Mouse (Mus musculus) spleen, adult 18-20 months (tissue): ENCODE measurements around the gene Serp2.
"Not testable (repeated sequence)": the region's sequence is repeated elsewhere in the genome, so short reads cannot be mapped to it uniquely, and the experiment has no call there.

Experiments
- DNase-seq, 2 experiments: peaks; one replicate each; pipeline ENCODE4 v3.0.0; 2022; ENCODE audit warnings: mixed read lengths in 2 of 2

Serp2 gene

GRCm38 (mm10) chr14:76569271-76569961 is 12.7 kb upstream of the Serp2 start:
- DNase-seq: no peak

DNA sequence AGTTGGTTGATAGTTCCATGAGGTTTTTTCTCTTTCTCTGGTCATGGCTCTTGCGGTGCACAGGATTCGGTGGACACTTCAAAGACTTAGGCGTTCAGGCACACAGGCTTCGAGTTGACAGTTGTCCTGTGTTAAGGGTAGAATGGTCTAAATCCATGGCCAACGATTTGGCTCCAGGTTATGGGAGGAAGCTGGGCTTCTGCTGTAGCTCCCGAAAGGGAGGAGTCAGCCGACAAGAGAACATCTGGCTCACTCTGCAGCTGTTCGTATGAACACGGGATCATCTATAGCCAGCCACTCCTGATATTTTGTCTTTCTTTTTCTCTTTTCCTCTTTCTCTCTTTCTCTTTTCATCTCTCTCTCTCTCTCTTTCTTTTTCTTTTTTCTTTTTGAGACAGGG is 11.9 kb upstream of the Serp2 start:
- no peak for DNase-seq

DNA sequence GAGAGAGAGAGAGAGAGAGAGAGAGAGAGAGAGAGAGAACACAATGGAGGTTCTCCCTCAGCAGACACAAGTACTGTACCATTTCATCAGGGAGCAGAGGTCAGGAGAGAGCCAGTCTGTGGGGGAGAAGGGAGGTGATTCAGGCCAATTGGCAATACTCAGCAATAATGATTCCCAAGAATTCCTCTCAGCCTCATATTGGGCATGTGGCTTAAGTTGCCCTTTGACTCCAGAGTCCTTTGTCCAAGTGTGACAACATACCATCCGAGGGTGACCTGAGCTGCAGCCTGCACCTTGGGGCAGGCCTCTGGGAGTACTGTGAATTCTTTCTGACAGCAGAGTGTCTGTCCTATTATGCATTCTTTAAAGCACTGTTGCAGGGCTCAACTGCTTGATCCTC is 10.6 kb upstream of the Serp2 start:
- no peak for DNase-seq

DNA sequence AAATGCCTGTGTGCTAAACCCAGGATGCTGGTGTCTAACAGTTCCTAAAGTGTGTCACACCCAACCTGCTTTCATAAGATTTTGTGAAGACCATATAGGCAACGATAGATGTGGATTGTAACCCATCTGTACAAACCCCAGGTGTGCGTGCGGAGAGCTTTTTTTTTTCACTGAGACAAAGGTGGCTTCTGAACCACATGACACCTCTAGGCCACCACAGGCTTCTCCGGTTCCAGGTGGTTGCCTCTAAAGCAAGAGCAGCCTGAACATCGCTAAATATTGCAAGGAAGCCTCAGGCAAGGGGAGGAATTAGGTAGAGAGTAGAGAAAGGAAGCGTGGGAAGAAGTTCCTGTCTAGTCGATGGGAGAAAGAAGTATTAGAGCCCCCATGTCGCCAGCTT is 10.0 kb upstream of the Serp2 start:
- DNase-seq: no peak

- DNase-seq: no peak
These were observed 9.5 kb upstream of the Serp2 start for GRCm38 (mm10) chr14:76566193-76566592.

GRCm38 (mm10) chr14:76559208-76559607 is 2.5 kb upstream of the Serp2 start:
- DNase-seq: no peak

- not testable (repeated sequence) for DNase-seq
These were observed 1.5 kb upstream of the Serp2 start for GRCm38 (mm10) chr14:76558171-76558570.

- peak; percentile 18 to 41 for DNase-seq
These were observed 448 bp downstream of the Serp2 start for GRCm38 (mm10) chr14:76556031-76556851.

- no peak for DNase-seq
These were observed 1.2 kb downstream of the Serp2 start for GRCm38 (mm10) chr14:76555263-76556030.

DNA sequence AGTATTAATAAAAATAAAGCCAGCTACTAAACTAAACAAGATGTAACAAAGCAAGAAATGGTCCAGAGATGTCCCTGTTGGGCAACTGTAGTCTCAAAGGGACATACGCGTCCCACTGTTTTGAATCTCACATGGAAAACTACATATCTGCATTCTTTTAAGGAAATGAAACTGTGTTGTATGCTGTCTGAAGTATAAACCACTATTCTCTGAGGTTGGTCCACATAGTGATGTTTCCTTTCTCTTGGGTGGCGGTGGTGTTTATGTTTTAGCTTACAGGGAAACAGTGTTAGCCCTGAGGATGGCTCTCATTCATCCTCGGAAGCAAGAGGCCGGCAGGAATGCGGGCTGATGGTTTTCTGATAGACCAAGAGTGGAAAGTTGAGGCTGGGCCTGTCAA is 12.6 kb downstream of the Serp2 start:
- no peak for DNase-seq

DNA sequence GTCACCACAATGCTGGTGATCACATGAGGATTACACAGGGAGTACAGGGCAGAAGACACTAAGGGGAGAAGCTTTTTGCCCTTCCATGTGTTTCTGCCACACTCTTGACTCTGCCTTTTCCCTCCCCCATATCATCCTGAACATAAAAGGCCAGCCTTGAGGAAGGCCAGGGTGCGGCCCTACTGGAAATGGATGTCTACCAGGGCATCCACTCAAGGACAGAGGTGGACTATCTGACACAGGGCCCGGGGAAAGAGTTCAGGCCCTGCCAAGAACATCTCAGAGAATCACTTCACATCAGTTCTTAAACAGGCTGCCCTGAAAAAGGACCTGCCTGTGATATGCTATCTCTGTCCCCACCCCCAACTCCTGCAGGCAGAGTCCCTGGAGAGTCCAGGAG is 15.3 kb downstream of the Serp2 start:
- DNase-seq: no peak

DNA sequence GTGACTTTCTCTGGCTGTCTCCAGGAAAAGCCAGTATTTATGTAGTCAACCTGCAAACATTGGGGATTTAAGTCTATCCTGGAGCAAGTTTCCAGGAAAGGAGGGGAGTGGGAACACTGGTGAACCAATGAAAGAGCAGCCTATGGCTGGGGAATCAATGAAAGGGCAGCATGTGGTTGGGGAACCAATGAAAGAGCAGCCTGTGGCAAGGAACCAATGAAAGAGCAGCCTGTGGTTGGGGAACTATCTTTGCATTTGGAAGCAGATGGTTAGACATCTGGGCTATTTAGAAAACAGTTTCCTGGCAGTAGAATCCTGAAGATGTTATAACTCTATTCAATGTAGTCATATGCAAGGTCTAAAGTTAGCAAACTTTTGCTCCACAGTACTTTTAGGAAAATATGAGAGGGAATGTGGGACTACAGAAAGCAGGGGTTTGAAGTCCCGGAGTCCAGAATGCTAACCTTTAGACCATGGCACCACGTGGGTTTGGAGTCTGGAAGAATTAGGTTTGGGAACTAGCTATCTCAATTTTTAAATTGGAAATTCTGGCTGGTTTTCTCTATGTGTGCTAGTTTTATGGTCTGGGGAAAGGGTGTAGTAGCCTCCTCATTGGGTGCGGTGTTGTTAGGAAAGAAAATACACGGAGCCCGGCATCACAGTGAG is 16.6 kb downstream of the Serp2 start:
- no peak for DNase-seq

DNA sequence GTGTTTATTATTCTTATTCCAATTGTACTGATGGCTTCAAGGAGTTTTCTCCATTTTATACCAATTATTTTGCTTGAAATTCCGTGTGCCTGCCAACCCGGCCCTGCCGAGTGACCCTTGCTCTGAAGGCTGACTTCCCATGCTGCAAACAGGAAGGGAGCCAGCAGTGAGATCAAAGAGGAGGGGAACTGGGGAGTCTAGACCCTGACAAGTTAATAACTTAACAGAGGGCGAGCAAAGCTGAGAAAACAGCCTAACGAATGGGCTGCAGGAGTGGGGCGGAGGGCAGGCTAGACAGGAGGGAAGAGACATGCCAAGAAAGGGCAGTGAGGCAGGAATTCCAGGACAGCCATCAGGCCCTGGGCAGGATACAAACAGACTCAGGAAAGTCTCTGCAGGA is 19.8 kb downstream of the Serp2 start:
- DNase-seq: no peak

DNA sequence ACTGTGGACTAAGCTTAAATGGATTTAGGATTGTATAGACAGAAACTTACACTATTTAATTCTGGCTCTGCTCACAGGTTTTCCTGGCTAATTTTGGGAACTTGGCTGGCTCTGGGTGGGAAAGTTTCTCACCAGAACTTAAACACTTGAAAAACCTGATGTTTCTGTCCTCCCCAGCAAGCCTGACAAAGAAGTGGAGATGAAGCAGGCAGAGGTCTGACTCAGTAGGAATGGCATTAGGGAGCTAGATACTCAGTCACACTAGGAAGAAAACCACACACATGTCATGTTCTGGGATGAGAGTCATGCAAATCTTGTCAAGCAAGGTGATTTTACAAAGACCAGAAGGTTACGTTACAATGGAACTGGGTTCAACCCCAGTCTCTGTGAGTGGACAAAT is 21.6 kb downstream of the Serp2 start:
- no peak for DNase-seq

DNA sequence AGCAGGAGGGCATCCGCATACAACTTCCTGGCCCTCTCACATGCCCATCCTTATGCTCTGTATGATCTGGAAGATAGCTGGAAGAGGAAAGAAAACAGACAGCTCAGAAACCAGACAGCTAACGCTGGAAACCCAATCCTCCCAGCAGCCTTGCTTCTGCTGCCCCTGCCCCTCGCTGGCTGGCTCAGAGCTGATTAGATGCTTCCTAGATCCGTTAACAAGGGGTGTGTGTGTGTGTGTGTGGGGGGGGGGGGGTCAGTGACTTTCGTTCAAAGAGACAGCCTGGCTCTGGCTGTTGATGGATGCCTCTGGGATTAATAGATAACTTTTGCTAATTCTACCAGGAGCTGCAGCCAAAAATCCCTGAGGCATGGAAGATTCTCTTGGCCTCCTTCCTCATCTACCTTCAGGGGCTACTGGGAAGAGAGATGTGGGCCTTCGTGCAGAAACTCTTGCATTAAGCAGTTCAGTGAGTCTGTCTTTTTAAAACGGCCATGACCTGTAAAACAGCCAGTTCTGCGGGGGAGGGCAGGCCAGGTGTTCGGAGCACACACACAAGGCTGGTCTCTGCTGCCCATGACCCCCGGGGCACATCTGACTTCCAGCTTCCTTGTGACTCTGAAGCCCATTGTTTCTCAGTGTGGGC is 23.4 kb downstream of the Serp2 start:
- DNase-seq: no peak

DNA sequence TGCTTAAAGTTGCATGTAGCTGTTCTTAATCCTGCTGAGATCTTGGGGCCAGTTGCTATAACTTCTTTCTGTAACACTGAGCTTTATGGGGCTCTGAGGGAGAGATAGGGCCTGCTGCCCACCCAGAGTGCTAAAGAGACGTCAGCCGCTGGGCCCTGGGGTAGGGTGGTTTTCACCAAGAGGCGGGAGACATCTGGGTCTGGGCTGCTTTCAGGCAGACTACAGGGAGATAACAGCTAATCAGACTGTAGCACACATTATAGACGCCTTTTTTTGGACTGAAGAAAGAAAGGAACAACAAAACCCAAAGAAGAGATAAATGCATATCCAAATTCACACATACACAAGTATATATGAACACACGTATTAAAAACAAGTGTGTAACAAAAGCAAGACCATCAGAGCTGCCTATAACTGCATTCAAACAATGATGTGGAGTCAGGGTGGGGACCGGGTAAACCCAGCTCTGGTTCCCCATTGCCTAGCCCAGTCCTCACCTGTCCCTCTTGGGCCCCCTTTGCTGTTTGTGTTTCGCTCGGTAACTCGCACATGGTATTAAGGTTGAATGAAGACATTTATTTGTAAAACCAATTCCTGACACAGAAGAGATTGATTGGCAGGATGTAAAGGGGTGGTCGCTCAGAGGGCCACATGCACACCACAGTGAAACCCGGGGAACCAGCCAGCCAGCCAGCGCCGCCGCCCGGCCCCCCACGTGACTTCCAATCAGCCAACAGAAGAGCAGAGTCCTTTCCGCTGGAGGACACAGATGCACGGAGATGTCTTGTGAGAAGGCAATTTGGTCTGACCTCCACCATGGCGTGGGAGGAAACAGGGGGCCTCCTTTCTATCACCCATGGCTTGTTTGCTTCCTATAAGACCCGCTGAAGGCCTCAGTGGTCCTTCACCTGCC is 24.2 kb downstream of the Serp2 start:
- DNase-seq: no peak

GRCm38 (mm10) chr14:76531027-76531660 is 25.5 kb downstream of the Serp2 start:
- DNase-seq: no peak

GRCm38 (mm10) chr14:76528641-76529040 is 28.0 kb downstream of the Serp2 start:
- no peak for DNase-seq

DNA sequence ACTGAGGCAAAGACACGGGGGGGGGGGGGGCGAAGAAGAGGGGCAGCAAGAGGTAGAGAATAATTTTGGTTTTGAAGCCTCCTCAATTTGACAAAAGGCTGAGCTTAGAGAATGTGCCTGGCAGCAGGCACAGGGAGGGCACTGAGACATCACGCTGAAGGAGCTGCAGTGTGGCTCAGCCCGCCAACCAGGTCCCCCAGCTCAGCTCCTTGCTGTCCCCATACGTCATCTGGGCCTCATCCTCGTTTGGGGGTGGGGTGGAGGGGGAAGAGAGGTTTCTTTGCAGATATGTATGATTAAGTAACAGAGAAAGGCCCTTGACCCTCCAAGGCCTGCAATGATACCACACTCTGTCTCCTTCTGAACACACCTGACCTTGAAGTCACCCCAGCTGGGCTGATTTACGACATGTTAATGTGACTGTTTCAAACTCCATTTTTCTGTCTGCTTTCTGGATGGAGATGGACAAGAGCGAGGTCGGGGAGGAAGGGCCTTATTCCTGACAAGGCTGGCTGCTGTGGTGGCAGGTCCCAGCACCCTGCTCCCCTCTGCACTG is 28.9 kb downstream of the Serp2 start:
- no peak for DNase-seq

DNA sequence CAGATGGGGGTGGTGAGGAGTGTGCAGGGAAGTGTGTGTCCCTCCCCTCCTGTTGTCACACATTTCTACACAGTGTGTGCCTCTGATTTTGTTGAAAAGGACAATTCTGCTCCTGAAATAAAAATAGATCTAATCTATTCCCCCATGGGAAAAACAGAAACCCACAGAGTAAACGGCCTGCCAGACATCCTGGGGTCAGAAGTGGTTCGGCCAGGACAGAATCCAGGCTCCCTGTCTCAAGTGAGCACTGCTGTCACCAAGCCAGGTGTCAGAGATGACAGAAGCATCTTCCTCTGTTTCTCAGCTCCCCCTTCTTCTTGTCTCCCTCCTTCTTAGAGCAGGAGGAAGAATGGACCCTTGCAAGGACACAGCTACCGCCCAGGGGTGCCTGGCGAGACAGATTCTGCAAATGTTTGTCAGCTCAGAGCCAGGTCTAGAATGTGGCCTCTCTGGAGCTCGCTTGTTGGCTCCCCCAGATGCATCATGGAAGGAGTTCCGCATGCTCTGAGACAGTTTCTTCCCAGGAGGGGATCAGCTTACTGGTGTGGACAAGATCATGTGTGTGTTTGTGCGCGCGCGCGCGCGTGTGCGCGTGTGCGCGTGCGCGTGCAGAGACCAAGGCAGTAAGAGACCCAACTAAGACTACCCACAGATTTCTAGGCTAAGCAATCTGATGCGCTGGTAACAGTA is 29.5 kb downstream of the Serp2 start:
- no peak for DNase-seq
